ENCODE assay signal across 20 mouse cellular contexts in the genomic region with DNA sequence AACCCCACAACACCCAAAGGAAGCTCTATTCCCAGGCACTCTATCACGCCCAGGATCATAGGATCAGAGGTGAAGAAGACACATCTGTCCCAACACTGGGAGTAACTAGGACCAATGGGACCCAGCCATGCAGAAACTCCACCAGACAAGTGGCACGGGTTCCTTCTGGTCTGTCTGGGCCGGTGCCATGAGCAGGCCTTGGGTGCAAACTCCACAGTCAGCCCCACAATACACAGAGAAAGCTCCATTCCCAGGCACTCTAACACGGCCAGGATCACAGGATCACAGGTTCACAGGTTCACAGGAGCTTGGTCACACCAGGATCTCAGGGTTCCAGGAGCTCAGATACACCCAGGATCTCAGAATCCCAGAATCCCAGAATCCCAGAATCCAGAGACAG. TPM values are rescaled to one million over a fixed set of nuclear protein-coding genes. Genes with fewer than 3 reads are reported as not detected.
"Had no signal": no experiment of that assay in that cellular context is flagged by ENCODE, and none has a peak within 500 bp of the region (broad histone marks: within the 10 kb centered on the region; RNA-seq: fewer than 3 reads in every experiment).

No protein-coding gene starts in this region.

- H3K27me3 ChIP-seq: limb, embryonic 15.5 days had no signal

- H3K9ac ChIP-seq: limb, embryonic 12.5 days; limb, embryonic 15.5 days; liver, embryonic 12.5 days; liver, embryonic 15.5 days had no signal

- H3K27ac ChIP-seq: kidney, postnatal 0 days; limb, embryonic 12.5 days; limb, embryonic 15.5 days; liver, embryonic 12.5 days; liver, embryonic 15.5 days had no signal

- H3K9me3 ChIP-seq: limb, embryonic 12.5 days; limb, embryonic 15.5 days; liver, embryonic 12.5 days; liver, embryonic 15.5 days had no signal

- H3K36me3 ChIP-seq: limb, embryonic 12.5 days; limb, embryonic 15.5 days; liver, embryonic 12.5 days; liver, embryonic 15.5 days had no signal

- H3K4me2 ChIP-seq: limb, embryonic 12.5 days; limb, embryonic 15.5 days; liver, embryonic 12.5 days; liver, embryonic 15.5 days; midbrain, embryonic 11.5 days had no signal

- ATAC-seq: liver, embryonic 12.5 days had no signal

- DNase-seq: left cerebral cortex, postnatal 4 days; lung, adult 2 months; lung, postnatal 14 days; lung, postnatal 4 days; midbrain, embryonic 14.5 days; thymus, adult 18-20 months; thymus, postnatal 36 days had no signal

- H3K4me1 ChIP-seq: limb, embryonic 12.5 days; limb, embryonic 15.5 days; liver, embryonic 12.5 days had no signal

- H3K4me3 ChIP-seq: limb, embryonic 12.5 days; limb, embryonic 15.5 days; liver, embryonic 12.5 days; liver, embryonic 15.5 days had no signal

RNA-seq across cellular contexts. Expression of a gene that starts 7.7 kb away (rescaled TPM):
- polyA plus RNA-seq: kidney, postnatal 0 days; liver, embryonic 12.5 days; lung, adult 2 months; spleen, adult 2 months had no signal

RNA-seq across cellular contexts. Expression of a gene that starts 12.6 kb away (rescaled TPM):
- polyA plus RNA-seq: kidney, postnatal 0 days; limb, embryonic 15.5 days; lung, adult 2 months; midbrain, embryonic 14.5 days; midbrain, postnatal 0 days; neural tube, embryonic 14.5 days; small intestine, adult 2 months; spleen, adult 2 months; stomach, embryonic 16.5 days; testis, adult 2 months; urinary bladder, adult 2 months had no signal
